Mouse (Mus musculus) E14TG2a.4 (cell line): Measurements from ENCODE around the gene Camk1d.

Experiments used
- H3K27me3 ChIP-seq: 2 replicates; pipeline ENCODE4 v1.6.1; 2014; ENCODE audit warnings: low read length, control low read depth; ENCODE audit not compliant: insufficient read depth
- H3K36me3 ChIP-seq: 2 replicates; pipeline ENCODE4 v1.6.1; 2014; ENCODE audit warnings: low read length, control low read depth; ENCODE audit not compliant: insufficient read depth
- H3K4me1 ChIP-seq: replicated peaks from 2 replicates; pipeline ENCODE4 v1.6.1; 2014; ENCODE audit warnings: low read depth, low read length, control low read depth
- H3K4me3 ChIP-seq: replicated peaks from 2 replicates; pipeline ENCODE4 v1.5.1; 2014; ENCODE audit warnings: mild to moderate bottlenecking, low read length
- H3K9me3 ChIP-seq: 2 replicates; pipeline ENCODE4 v1.6.1; 2014; ENCODE audit warnings: low read length, control low read depth
- CTCF ChIP-seq: conservative IDR thresholded peaks from 2 replicates; pipeline ENCODE4 v1.5.1; 2014; ENCODE audit warnings: low read length
- NANOG ChIP-seq: IDR thresholded peaks from 2 replicates; pipeline ENCODE4 v1.6.1; 2014; ENCODE audit warnings: borderline replicate concordance, low read length, mixed read lengths
- POU5F1 ChIP-seq: IDR thresholded peaks from 2 replicates; pipeline ENCODE4 v1.6.1; 2014; ENCODE audit warnings: low read length, borderline replicate concordance

Camk1d gene

DNA sequence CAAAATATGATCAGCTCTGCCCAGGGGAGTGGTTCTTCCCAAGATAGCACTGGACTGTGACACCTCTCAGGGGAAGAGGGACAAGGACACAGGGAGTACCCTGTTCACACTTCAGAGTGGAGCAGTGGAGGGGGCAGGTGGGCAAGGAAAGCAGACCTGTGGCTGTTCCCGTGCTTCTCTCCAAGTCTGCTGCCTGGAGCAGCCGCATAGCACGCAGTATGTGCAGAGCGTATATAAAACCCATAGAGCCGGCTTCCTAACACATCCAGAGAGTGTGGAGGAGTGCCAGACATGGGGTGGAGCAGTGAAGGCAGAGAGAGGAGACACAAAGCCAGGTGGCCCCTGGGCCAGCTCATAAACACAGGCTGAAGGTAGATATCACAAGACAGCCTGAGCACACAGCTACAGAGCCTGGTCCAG lies 256.2 kb downstream of the Camk1d start:
- Histone ChIP-seq H3K4me1 (peaks cover 6% of the 10 kb centered on the region; the same call in 1 of the 2 replicates), H3K27me3 (no peaks in the 10 kb centered on the region), H3K36me3 (0 out of 2 replicates have a peak, but pooled peaks cover 6% of the 10 kb centered on the region), H3K4me3 (no peak overlapping the region), H3K9me3 (no peaks in the 10 kb centered on the region)
- no peak for TF ChIP-seq NANOG
- no peak for TF ChIP-seq POU5F1
- no peak for TF ChIP-seq CTCF

DNA sequence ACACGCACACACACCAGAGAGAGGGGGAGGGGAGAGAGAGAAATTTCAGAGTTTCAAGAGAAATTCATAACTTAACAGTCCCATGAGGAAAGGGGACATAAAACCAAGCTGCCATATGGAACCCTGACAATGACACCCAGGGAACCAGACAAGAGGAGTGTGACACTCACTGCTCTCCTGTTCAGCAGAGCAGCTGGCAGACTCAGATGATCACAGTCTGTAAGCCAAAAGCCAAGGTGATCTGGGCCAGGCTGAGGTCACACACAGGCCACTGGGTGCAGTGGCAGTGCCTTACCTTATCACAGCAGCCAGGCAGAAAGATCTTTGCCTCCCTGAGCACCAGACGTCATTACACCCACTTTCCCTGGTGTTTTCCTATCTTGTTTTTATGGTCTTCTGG lies 258.2 kb downstream of the Camk1d start:
- TF ChIP-seq POU5F1, result no peak
- no peak for TF ChIP-seq CTCF
- no peak for TF ChIP-seq NANOG
- Histone ChIP-seq H3K9me3 (no peaks in the 10 kb centered on the region), H3K27me3 (no peaks in the 10 kb centered on the region), H3K36me3 (0 out of 2 replicates have a peak, but pooled peaks cover 6% of the 10 kb centered on the region), H3K4me3 (no peak overlapping the region), H3K4me1 (peaks cover 6% of the 10 kb centered on the region; the same call in 1 of the 2 replicates)

DNA sequence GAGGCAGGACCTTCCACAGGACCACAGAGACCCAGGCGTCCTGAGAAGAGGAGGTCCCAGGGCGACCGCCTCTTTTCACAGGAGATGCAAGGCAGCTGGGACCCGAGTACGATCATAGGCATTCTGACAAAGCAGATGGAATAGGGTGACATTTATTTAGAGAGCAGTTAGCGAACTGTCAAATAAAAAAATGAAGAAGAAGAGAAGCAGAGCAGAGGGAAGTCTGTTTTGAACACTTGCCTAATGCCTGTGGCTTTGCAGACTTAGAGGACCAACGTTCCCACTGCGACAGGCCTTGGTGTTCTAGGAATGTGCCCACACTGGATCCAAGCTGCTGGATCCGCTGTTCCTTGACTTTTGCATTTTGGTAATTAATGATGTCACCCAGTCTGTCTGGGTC lies 259.5 kb downstream of the Camk1d start:
- no peak overlapping the region for H3K4me3 ChIP-seq
- no peak for TF ChIP-seq POU5F1
- TF ChIP-seq CTCF, result no peak
- TF ChIP-seq NANOG, result no peak
- no peaks in the 10 kb centered on the region for H3K9me3 ChIP-seq
- H3K36me3 ChIP-seq, result 0 out of 2 replicates have a peak, but pooled peaks cover 6% of the 10 kb centered on the region
- H3K4me1 ChIP-seq, result peaks cover 6% of the 10 kb centered on the region; the same call in 1 of the 2 replicates
- no peaks in the 10 kb centered on the region for H3K27me3 ChIP-seq

- TF ChIP-seq CTCF (peak; percentile 45), NANOG (no peak)
- Histone ChIP-seq H3K27me3 (no peaks in the 10 kb centered on the region), H3K4me3 (no peak overlapping the region), H3K9me3 (no peaks in the 10 kb centered on the region), H3K36me3 (no peaks in the 10 kb centered on the region), H3K4me1 (no peaks in the 10 kb centered on the region)
Observed at GRCm38 (mm10) chr2:5451654-5452053, 262.7 kb downstream of the Camk1d start.

DNA sequence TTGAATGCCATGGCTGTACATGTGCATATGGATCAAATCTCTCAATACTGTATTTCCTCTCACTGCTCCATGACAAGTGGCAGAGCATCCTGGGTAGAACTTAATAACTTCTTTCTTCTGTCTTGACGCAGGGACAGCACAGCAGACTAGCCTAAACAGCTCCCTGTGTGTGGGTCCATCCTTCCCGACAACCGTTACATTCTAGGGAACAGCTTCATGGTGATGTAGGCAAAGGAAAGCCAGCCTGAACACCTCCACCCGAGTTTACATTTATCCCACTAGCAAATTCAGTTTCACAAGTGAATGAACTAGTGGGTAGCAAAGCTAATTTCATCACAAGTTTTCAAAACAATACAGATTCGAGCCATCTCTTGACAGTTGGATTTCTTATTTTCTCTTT lies 269.0 kb downstream of the Camk1d start:
- H3K36me3 ChIP-seq, result peaks cover 10% of the 10 kb centered on the region
- no peaks in the 10 kb centered on the region for H3K9me3 ChIP-seq
- H3K27me3 ChIP-seq, result no peaks in the 10 kb centered on the region
- H3K4me1 ChIP-seq, result peaks cover 4% of the 10 kb centered on the region; the same call in 1 of the 2 replicates
- no peak for TF ChIP-seq NANOG
- no peak for TF ChIP-seq POU5F1
- no peak for TF ChIP-seq CTCF
- no peak overlapping the region for H3K4me3 ChIP-seq

- no peaks in the 10 kb centered on the region for H3K36me3 ChIP-seq
- peaks cover 7% of the 10 kb centered on the region; the same call in 1 of the 2 replicates for H3K4me1 ChIP-seq
- H3K27me3 ChIP-seq, result no peaks in the 10 kb centered on the region
- TF ChIP-seq CTCF, result no peak
- no peak for TF ChIP-seq NANOG
- no peak for TF ChIP-seq POU5F1
- H3K9me3 ChIP-seq, result no peaks in the 10 kb centered on the region
- no peak overlapping the region for H3K4me3 ChIP-seq
Observed at GRCm38 (mm10) chr2:5437690-5438089, 276.6 kb downstream of the Camk1d start.

DNA sequence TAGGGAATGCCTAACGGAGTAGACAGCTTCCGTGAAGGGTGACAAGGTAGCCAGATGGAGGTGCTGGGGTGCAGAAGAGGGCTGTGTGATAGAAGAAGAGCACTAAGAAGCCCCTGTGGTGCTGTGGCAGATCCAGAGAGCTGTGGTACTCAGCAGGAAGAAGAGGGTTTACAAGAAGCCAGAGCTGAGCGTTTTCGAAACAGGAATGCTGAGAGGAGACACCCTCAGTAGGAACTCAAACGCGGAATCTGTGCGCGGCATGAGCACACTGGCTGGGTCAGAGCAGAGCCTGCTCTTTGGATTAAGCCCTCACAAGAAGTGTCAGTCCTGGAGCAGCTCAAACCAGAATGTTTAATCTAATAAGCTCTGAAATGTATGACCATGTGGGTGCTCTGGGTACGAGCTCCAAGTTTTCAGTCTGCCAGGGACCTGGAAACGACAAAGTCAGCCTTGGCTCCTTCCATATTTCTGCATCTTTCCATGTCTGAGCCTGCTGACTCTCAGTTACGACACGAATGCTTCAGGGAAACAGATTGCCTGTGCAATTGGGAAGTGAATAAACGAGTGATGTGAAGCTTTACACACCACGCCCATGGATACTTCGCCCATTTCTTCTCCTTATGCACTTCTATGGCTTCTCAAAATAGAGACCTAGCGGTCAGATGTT lies 278.6 kb downstream of the Camk1d start:
- no peaks in the 10 kb centered on the region for H3K27me3 ChIP-seq
- H3K9me3 ChIP-seq, result no peaks in the 10 kb centered on the region
- no peak for TF ChIP-seq POU5F1
- no peak for TF ChIP-seq NANOG
- no peak for TF ChIP-seq CTCF

DNA sequence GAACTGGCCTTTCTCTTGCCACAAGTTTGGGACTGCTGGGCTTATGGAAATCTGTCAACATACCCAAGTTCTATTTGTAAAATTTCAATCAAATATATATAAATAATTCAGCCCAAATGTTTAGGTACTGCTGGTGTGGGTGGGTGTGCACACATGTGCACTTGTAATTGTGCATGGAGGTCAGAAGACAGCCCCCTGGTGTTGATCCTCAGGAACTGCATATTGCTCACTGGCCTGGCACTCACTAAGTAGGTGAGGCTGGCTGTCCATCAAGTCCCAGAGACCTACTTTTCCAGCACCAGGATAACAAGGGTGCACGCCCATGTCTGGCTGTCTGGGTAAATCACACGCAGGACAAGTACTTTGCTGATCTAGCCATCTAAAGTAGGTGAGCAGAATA lies 283.0 kb downstream of the Camk1d start:
- peak; percentile 96 for TF ChIP-seq CTCF
- TF ChIP-seq NANOG, result no peak
- H3K9me3 ChIP-seq, result no peaks in the 10 kb centered on the region
- no peaks in the 10 kb centered on the region for H3K27me3 ChIP-seq
- H3K36me3 ChIP-seq, result no peaks in the 10 kb centered on the region
- H3K4me3 ChIP-seq, result no peak overlapping the region
- peaks cover 16% of the 10 kb centered on the region for H3K4me1 ChIP-seq

More for the DNA sequence above, 278.6 kb downstream of the Camk1d start:
- Histone ChIP-seq H3K4me3 (no peak overlapping the region), H3K4me1 (peaks cover 7% of the 10 kb centered on the region; the same call in 1 of the 2 replicates), H3K36me3 (no peaks in the 10 kb centered on the region)

DNA sequence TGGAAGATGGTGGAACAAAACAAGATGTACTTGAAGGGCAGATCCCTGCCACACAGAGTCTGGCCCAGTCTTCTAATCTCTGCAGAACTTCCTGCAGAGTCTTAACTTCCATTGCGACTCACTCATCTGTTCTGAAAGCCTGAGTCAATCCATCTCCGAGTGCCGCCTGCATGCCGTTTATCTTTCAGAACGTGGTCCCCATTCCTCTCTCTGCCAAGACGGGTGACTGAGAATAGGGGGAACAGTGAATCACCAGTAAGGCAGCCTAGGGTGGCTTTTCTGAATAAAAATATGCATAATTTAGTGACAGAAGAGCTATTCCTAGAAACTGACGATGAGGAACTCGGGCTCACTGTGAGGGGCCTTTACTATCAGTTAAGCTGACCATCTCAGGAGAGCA lies 284.4 kb downstream of the Camk1d start:
- H3K4me1 ChIP-seq, result peaks cover 23% of the 10 kb centered on the region
- 0 out of 2 replicates have a peak, but pooled peaks cover 3% of the 10 kb centered on the region for H3K36me3 ChIP-seq
- H3K4me3 ChIP-seq, result no peak overlapping the region
- H3K27me3 ChIP-seq, result no peaks in the 10 kb centered on the region
- H3K9me3 ChIP-seq, result peaks cover 6% of the 10 kb centered on the region
- TF ChIP-seq CTCF, result no peak
- TF ChIP-seq POU5F1, result no peak
- no peak for TF ChIP-seq NANOG
